Mouse (Mus musculus) CD4-positive helper T cell, adult 2 months (primary cell): ENCODE data around the gene Il12rb2.

Experiments
- DNase-seq: peaks from one replicate; pipeline ENCODE4 v3.0.0-alpha.2; 2012; ENCODE audit warnings: low read depth, missing footprints, low spot score

Gene Il12rb2

DNA sequence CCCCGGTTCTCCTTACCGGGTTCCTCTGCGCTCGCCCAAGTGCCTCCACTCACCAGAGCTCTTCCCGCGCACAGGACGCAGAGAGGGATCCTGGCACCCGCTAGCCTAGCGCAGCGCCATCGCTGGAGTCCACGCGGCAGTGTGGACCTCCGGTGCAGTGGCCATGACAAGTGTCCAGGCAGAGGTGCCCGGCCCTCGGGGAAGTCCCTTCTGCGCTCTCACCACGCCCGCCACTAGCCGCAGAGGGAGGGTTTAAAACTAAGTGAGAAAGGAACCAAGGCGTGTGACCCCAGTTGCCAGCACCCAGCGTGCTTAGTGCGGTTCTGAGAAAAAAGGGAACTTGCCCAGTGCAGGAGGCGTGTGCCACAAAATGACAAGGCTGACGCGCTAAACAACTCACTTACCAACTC is at the start of gene Il12rb2:
Il12rb2 (minus strand) TSS at position 207 of the 410 bp plus-strand sequence.
- DNase-seq = peak; percentile 49

DNA sequence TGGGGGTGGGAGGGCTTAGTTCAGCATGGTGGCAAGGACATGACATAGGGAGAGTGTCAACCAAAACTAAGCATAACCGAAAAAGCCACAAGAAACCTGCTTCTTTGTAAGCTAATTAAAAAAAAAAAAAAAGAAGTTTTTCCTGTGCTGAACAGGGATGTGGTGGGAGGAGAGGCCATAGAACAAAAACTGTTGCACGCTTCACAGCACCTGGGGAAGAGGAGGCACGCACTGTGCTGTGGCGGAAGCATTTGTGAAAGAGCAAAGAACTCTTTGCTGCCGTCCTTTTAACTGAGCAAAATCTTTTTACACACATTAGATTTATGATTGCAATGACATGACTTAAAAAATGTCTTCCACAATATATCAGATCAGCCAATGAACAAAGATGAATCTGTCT is 45.8 kb upstream of the Il12rb2 start:
- DNase-seq = no peak

- no peak for DNase-seq
Measured at GRCm38 (mm10) chr6:67416557-67416956, 40.6 kb upstream of the Il12rb2 start.

- peak; percentile 52 for DNase-seq
Measured at GRCm38 (mm10) chr6:67415276-67415675, 39.3 kb upstream of the Il12rb2 start.

DNA sequence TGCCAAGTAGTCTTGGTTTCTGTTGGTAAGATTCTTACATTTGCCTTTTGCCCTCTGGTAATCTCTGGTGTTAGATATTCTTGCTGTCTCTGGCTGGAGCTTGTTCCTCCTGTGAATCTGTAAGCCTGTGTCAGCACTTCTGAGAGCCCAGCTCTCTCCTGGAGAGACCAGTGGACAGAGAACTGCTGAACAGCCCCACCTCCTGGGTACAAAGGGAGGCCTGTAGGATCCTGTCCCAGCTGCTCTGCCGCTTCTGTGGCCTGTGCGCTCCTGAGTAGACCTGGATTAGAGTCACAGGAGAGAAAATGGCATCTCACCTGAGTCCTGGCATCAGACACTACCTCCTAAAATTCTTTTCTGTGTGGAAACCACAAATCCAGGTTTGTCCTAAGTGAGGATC is 37.4 kb upstream of the Il12rb2 start:
- no peak for DNase-seq

GRCm38 (mm10) chr6:67405281-67405682 is 29.3 kb upstream of the Il12rb2 start:
- no peak for DNase-seq

DNA sequence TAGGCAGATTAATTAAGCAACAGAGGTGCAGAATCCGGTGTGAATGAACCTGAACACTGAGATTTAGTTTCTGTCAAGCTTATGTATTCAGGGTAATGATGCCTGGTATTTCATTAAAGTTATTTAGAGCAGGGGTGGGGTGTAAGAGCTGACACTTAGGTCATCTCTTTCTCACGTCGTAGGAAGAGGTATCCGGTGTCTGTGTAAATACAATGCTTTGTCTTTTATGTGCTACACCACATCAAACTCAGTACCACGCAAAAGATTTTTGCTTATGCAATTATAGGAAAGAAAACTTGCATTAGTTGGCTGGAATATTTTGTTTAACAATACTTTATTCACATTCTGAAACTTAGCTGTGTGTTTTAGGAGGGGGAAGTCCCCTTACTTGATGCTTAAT is 23.6 kb upstream of the Il12rb2 start:
- peak; percentile 66 for DNase-seq

DNA sequence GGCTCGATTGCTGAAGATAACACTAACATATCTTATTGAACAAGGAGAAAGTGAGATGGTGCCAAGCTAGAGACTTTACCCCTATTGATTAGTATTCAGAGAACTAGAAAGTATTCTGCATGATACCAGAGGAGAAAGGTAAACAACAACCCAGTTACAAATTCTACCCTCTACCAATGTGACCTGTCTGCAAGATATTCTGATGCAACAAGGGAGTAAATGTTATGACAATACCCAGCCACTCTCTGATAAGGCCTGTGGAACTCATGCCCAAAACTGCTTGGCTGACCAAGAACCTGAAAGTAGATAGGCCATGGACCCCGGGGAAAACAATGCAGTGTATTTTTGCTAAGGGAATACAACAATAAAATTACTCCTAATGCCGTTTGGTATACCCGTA is 10.2 kb downstream of the Il12rb2 start:
- no peak for DNase-seq

DNA sequence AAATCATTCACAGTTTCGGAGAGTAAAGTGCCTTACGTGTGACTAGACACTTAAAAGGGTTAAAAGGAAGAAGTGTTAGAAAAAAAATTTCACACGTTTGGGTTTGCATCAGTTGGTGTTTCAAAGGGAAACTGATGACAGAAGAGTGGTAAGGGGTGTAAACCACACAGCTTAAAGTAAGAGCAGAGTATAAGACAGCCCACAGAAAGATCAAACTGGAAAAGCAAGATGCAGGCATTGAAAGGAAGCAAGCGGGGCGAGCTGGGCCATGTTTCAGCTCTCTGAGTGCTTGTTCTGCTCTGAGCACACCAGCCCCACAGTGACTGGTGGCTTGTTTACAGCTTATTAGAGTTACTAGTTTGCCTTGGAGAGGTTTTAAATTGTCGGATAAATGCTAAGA is 27.9 kb downstream of the Il12rb2 start:
- peak; percentile 88 for DNase-seq

DNA sequence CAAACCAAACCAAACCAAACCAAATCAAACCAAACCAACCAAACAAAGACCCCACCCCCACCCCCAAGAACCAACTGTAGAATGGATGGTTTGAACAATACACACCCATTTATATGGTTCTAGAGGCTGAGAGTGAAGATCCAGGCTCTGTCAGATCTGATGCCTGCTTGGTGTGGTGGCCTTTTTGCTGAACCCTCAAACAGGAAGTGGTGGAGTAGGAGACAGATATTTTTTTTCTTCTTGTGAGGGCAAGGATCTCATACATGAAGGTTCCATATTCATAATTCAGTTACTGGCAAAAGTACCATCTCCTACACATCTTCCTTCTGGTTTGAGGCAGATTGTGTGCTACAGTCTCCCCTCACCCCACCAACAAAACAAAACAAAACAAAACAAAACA is 36.5 kb downstream of the Il12rb2 start:
- DNase-seq = peak; percentile 63

DNA sequence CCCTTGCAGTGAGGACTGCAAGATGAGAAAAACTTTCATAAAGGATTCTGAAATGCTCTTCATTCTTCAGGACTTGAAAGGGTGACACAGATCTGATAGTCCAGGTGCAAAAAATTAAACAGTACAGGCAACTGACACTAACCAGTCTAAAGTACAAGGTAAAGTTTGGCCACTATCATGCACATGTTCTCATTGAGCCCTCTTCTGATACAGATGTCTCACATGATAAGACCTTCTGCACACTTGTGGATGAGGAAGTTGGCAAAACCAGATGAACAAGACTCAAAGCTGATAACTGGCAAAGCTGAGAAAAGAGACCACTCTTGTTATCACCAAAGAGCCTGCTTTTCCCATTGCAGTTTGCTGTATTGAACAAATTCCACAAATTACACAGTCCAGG is 38.0 kb downstream of the Il12rb2 start:
- DNase-seq = no peak

- no peak for DNase-seq
Measured at GRCm38 (mm10) chr6:67323788-67324187, 52.2 kb downstream of the Il12rb2 start.

DNA sequence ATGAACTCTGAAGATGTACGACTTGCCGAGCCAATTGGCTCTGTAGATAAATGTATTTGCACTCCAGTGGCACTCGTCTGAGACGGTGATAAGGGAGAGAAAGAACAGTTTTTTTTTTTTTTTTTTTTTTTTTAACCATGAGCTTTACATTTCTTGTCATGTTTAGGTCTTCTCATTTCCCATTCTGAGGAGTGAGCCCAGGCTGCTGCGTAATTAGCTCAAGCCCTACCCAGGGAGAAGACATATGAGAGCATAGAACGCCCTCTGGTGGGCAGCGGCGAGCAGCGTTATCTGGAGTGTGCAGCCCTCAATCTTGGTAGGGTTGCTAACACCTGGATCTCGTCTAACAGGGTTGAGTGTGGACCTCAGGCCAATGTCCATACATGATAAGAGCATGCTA is 57.5 kb downstream of the Il12rb2 start:
- peak; percentile 59 for DNase-seq

DNA sequence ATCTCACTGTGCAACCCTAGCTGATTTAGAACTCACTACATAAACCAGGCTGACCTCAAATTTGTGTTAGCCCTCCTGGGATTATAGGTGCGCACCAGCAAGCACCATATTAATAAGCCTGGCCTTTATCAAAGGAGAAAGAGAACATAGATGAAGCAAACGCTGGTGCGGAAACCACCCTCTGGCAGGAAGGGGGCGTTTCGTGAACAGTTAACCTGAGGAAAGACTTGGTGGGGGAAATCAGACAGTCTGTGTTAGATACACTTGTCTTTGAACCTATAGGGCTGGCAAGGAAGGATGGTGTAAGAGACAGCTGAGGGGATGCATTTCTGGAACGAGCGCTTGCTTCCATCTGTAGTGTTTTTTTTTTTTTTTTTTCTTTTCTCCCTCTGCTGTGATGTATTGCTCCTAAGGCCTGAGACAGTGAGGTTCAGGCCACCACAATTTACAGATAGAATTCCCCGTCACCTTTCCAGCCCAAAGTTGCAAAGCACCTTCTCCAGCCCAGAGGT is 58.1 kb downstream of the Il12rb2 start:
- peak; percentile 59 for DNase-seq

GRCm38 (mm10) chr6:67317068-67317467 is 58.9 kb downstream of the Il12rb2 start:
- no peak for DNase-seq

DNA sequence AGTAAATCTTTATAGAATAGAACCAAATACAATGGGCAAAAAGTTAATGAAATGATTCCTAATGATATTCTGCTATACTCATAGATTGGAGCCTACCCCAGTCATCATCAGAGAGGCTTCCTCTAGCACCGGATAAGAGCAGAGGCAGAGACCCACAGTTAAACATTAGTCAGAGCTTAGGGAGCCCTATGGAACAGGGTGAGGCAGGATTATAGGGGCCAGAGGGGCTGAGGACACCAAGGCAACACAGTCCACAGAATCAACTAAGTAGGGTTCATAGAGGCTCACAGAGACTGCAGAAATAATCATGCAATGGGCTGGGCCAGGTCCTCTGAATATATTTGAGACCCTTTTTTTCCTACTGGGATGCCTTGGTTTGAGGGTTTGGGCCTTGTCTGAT is 61.3 kb downstream of the Il12rb2 start:
- no peak for DNase-seq

GRCm38 (mm10) chr6:67309752-67310151 is 66.2 kb downstream of the Il12rb2 start:
- DNase-seq = no peak

- DNase-seq = no peak
Measured at GRCm38 (mm10) chr6:67308994-67309393, 67.0 kb downstream of the Il12rb2 start.

- DNase-seq = no peak
Measured at GRCm38 (mm10) chr6:67303210-67303609, 72.8 kb downstream of the Il12rb2 start.

DNA sequence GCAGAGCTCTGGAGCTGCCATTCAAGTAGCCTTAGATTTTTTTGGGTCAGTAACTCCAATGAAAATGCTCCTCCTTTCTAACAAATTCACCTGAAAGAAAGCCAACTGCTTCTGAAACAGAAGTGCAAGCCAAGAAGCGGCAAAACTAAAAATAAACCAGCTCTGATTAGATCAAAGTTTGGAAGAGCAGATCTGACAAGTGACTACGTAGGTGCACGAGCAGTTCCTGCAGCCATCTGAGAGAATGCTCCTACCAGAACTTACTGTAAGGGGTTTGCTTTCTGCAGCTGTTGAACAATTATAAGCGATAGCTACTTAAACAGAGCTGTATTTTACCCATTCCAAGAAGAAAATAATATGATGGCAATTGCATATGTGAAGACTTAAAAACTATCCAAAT is 73.5 kb downstream of the Il12rb2 start:
- peak; percentile 39 for DNase-seq

GRCm38 (mm10) chr6:67301230-67301629 is 74.8 kb downstream of the Il12rb2 start:
- DNase-seq = no peak

GRCm38 (mm10) chr6:67300710-67301163 is 75.3 kb downstream of the Il12rb2 start:
- DNase-seq = no peak

- no peak for DNase-seq
Measured at GRCm38 (mm10) chr6:67300300-67300699, 75.7 kb downstream of the Il12rb2 start.

DNA sequence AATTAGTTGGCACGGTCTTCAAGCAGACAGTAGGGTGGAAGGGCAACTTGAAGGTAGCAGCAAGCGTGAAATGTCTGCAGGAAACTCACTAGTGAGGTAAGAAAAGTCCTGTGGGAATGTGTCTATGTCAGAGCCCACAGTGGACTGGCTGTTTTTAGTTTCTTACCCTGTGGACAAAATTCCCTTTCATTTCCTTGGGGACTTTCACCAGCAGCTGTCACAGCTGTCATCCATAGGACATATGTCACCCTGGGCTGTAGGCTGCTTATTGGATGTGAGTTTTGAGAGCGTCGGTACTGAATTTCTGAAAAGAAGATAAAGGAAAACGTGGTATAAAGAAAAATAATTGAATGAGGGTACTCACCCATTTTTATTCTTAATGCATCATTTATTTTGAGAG is 77.2 kb downstream of the Il12rb2 start:
- DNase-seq = no peak
